Mouse (Mus musculus) forebrain, postnatal 0 days (tissue): ENCODE results near the gene Kif19a. TPM values are rescaled to one million over a fixed set of nuclear protein-coding genes. Genes with fewer than 3 reads are reported as not detected.
A peak's percentile ranks its signal among the peaks of the same experiment; 100 is the strongest.

Source experiments
- ATAC-seq: fragments of 200-750 bp; cut with Nextera tagmentation; 2 replicates; pipeline ENCODE4 v1.8.0; 2017; ENCODE audit warnings: mild to moderate bottlenecking, moderate library complexity
- DNase-seq: peaks from one replicate; pipeline ENCODE4 v3.0.0-alpha.2; 2015
- H3K27ac ChIP-seq: fragments of 300-500 bp; sonication (generic); 2 replicates; pipeline ENCODE4 v1.5.1; 2014; ENCODE audit warnings: low read depth, mild to moderate bottlenecking, antibody characterized with exemption, low read length, moderate library complexity, mixed read lengths
- H3K27me3 ChIP-seq: fragments of 300-500 bp; sonication (generic); 2 replicates; pipeline ENCODE4 v1.6.1; 2014; ENCODE audit warnings: mild to moderate bottlenecking, low read length, mixed read lengths; ENCODE audit not compliant: insufficient read depth
- H3K36me3 ChIP-seq: fragments of 300-500 bp; sonication (generic); 2 replicates; pipeline ENCODE4 v1.6.1; 2014; ENCODE audit warnings: mild to moderate bottlenecking, moderate library complexity; ENCODE audit not compliant: insufficient read depth
- H3K4me1 ChIP-seq: fragments of 300-500 bp; sonication (generic); 2 replicates; pipeline ENCODE4 v1.6.1; 2014; ENCODE audit warnings: antibody characterized with exemption; ENCODE audit not compliant: insufficient read depth
- H3K4me2 ChIP-seq: fragments of 300-500 bp; sonication (generic); 2 replicates; pipeline ENCODE4 v1.6.1; 2014; ENCODE audit warnings: low read depth, mild to moderate bottlenecking, moderate library complexity
- H3K4me3 ChIP-seq: fragments of 300-500 bp; sonication (generic); 2 replicates; pipeline ENCODE4 v1.5.1; 2014; ENCODE audit warnings: low read depth, low read length, mixed read lengths
- H3K9ac ChIP-seq: fragments of 300-500 bp; sonication (generic); 2 replicates; pipeline ENCODE4 v1.6.1; 2014; ENCODE audit warnings: mild to moderate bottlenecking
- H3K9me3 ChIP-seq: fragments of 300-500 bp; sonication (generic); 2 replicates; pipeline ENCODE4 v1.6.1; 2016; ENCODE audit warnings: low read length
- CTCF ChIP-seq: sonication (generic); IDR thresholded peaks from 2 replicates; pipeline ENCODE4 v1.5.1; 2016; ENCODE audit warnings: antibody characterized with exemption, control low read depth, low read depth
- WGBS: fragments of 180-500 bp; shearing (Covaris S2); extraction: QIAGEN DNeasy Blood & Tissue Kit; methylation state at CpG from one replicate; pipeline ENCODE4 v1.1.7; 2014; 5-methylcytosine and 5-hydroxymethylcytosine counted together
- polyA plus RNA-seq: library from polyadenylated mRNA; unstranded; fragments of >200 nt; fragmentation: Nextera tagmentation; extraction: Ambion mirVana; gene quantifications from 2 replicates; pipeline ENCODE4 v1.2.1, GENCODE M21; 2015
- total RNA-seq: library from RNA; depleted of rRNA; stranded (reverse); fragments of >200 nt; gene quantifications from 2 replicates; pipeline ENCODE4 v1.2.3, GENCODE M21; 2014

Kif19a gene
- total and polyA plus RNA-seq, 2 experiments from 2014 or later, result 0.57 to 3.2 TPM

DNA sequence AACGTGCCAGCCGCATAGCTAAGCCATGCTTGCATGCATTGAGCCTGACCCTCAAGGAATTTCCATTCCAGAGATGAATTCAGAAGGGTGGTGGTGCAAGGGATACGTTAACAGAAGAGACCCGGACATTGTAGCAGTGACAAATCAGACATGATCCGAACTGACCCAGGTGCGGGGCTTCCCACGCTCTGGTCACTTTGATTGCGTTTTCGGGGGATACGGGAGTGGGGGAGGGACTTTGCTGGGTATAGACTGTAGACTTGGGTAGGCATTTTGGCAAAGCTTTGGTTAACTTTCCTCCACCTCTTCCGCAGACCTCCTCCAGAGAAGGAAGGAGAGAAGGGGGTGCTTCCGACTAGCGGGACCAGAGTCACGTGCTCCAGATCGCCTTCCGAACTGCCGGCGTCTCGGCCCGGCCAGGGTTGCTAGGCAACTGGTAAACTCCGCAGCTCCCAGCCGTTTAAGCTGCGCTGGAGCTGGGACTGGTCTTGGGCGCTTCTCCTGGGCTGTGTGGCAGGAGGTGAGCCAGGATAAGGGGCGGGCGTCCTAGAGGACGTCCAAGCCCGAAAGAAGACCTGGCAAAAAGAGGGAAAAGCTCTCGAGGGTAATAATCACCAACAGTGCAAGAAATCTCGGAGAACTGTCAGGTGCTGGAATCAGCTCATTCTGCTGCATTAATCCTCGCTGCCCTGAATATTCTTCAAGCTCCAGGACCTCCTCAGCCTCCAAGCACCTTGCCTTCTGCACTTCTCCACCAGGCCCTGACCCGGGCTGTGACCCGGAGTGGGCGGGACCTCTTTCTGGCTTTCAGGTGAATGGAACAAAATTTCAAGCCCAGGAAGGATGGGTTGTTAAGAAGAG lies 38.0 kb upstream of the Kif19a start, which contains the start of gene Dnaic2:
Dnaic2 (plus strand) TSS at position 444 of the 861 bp plus-strand sequence.
- WGBS, result 11% methylated on average over 34 of the region's 34 CpGs
- DNase-seq, result peak; percentile 81
- Histone ChIP-seq H3K9me3 (no peaks in the 10 kb centered on the region), H3K4me3 (peak within 1 kb of the TSS; percentile 27), H3K4me2 (peak within 1 kb of the TSS; percentile 64), H3K9ac (peak within 1 kb of the TSS; percentile 29), H3K27me3 (no peaks in the 10 kb centered on the region), H3K36me3 (no peaks in the 10 kb centered on the region), H3K27ac (no peak within 1 kb of the TSS), H3K4me1 (no peaks in the 10 kb centered on the region; the same call in none of the 2 replicates)
- no peak for TF ChIP-seq CTCF
- ATAC-seq, result peak; percentile 93

DNA sequence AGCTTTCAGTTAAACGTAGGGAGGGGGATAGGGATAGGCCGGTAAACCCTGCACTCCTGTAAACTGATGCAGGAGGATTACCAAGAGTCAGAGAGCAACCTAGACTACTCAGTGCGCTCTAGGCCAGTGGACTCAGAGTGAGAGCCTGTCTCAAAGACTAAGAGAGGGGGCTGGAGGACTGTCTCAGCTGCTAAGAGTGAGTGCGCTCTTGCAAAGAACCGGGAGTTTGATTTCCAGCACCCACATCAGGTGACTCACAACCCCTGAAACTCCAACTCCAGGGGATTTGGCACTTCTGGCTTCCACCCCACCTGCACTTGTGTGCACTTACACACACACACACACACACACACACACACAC lies 37.4 kb upstream of the Kif19a start:
- Histone ChIP-seq H3K36me3 (no peaks in the 10 kb centered on the region), H3K4me1 (no peaks in the 10 kb centered on the region; the same call in none of the 2 replicates), H3K4me3 (peak overlapping the region; percentile 27; the same call in 1 of the 2 replicates), H3K27me3 (no peaks in the 10 kb centered on the region), H3K9me3 (no peaks in the 10 kb centered on the region), H3K27ac (no peak overlapping the region), H3K4me2 (peak overlapping the region; percentile 64), H3K9ac (no peak overlapping the region; the same call in 1 of the 2 replicates)
- no peak for DNase-seq
- 0 out of 2 replicates have a peak, but pooled peaks have one; percentile 2 for ATAC-seq
- WGBS, result 35% methylated on average over 5 of the region's 5 CpGs
- TF ChIP-seq CTCF, result no peak

- Histone ChIP-seq H3K4me1 (no peaks in the 10 kb centered on the region; the same call in none of the 2 replicates), H3K9me3 (no peaks in the 10 kb centered on the region), H3K4me3 (no peak overlapping the region), H3K27ac (no peak overlapping the region), H3K36me3 (no peaks in the 10 kb centered on the region), H3K27me3 (no peaks in the 10 kb centered on the region), H3K4me2 (no peak overlapping the region), H3K9ac (no peak overlapping the region)
- no peak for TF ChIP-seq CTCF
- ATAC-seq, result no peak
- no peak for DNase-seq
- 45% methylated on average over 5 of the region's 5 CpGs for WGBS
Measured at GRCm38 (mm10) chr11:114728333-114728732, 36.9 kb upstream of the Kif19a start.

GRCm38 (mm10) chr11:114729832-114730363 lies 35.3 kb upstream of the Kif19a start:
- DNase-seq (no peak), ATAC-seq (no peak)
- Histone ChIP-seq H3K4me3 (no peak overlapping the region), H3K27me3 (no peaks in the 10 kb centered on the region), H3K36me3 (no peaks in the 10 kb centered on the region), H3K4me2 (no peak overlapping the region), H3K9me3 (no peaks in the 10 kb centered on the region), H3K9ac (no peak overlapping the region), H3K4me1 (no peaks in the 10 kb centered on the region; the same call in none of the 2 replicates), H3K27ac (no peak overlapping the region)
- TF ChIP-seq CTCF, result no peak
- 68% methylated on average over 5 of the region's 6 CpGs for WGBS

- H3K4me2 ChIP-seq, result no peak overlapping the region
- no peak overlapping the region for H3K9ac ChIP-seq
- ATAC-seq, result no peak
- no peak overlapping the region for H3K27ac ChIP-seq
- no peaks in the 10 kb centered on the region for H3K27me3 ChIP-seq
- no peak for DNase-seq
- H3K4me1 ChIP-seq, result no peaks in the 10 kb centered on the region; the same call in none of the 2 replicates
- H3K36me3 ChIP-seq, result no peaks in the 10 kb centered on the region
- no peak overlapping the region for H3K4me3 ChIP-seq
- WGBS, result 90% methylated on average over 4 of the region's 4 CpGs
- TF ChIP-seq CTCF, result no peak
- no peaks in the 10 kb centered on the region for H3K9me3 ChIP-seq
Measured at GRCm38 (mm10) chr11:114731711-114732110, 33.5 kb upstream of the Kif19a start.

DNA sequence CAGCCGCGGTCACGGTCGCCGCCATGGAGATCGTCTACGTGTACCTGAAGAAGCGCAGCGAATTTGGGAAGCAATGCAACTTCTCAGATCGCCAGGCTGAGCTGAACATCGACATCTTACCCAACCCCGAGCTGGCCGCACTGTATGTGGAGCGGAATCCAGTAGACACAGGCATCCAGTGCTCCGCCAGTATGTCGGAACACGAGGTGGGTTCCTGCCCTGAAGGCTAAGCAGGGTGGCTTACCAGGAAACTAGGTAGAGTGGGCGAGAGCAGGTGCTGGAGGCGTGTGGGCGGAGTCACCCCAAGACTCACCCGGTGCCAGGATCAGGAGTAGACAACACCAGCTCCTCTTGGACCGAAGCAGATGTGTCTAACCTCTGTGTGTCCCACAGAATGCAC lies 32.3 kb upstream of the Kif19a start:
- Histone ChIP-seq H3K27me3 (no peaks in the 10 kb centered on the region), H3K4me1 (no peaks in the 10 kb centered on the region; the same call in none of the 2 replicates), H3K4me2 (no peak overlapping the region), H3K36me3 (no peaks in the 10 kb centered on the region), H3K9me3 (no peaks in the 10 kb centered on the region), H3K4me3 (no peak overlapping the region), H3K27ac (no peak overlapping the region), H3K9ac (no peak overlapping the region)
- no peak for ATAC-seq
- WGBS, result 85% methylated on average over 22 of the region's 22 CpGs
- DNase-seq, result no peak
- TF ChIP-seq CTCF, result no peak

- DNase-seq (no peak), ATAC-seq (no peak)
- no peaks in the 10 kb centered on the region for H3K27me3 ChIP-seq
- no peaks in the 10 kb centered on the region for H3K36me3 ChIP-seq
- 75% methylated on average over 2 of the region's 2 CpGs for WGBS
- no peak overlapping the region for H3K4me2 ChIP-seq
- no peak overlapping the region for H3K27ac ChIP-seq
- no peak overlapping the region for H3K9ac ChIP-seq
- H3K9me3 ChIP-seq, result no peaks in the 10 kb centered on the region
- TF ChIP-seq CTCF, result no peak
- H3K4me1 ChIP-seq, result no peaks in the 10 kb centered on the region
- H3K4me3 ChIP-seq, result no peak overlapping the region
Measured at GRCm38 (mm10) chr11:114736111-114736510, 29.1 kb upstream of the Kif19a start.
